Mouse (Mus musculus): Measurements from ENCODE around the gene Fam122a.

Gene Fam122a

GRCm38 (mm10) chr19:24476929-24477882 lies at the start of gene Fam122a:
TSS of gene Fam122a (minus strand) at chr19:24477356.
- no peak for DNase-seq (ENCODE audit: extremely low read depth, low read depth, low spot score)

GRCm38 (mm10) chr19:24523476-24524313 lies 46.5 kb upstream of the Fam122a start:
- DNase-seq (ENCODE audit: extremely low read depth, low read depth, low spot score) = no peak

- no peak for DNase-seq (ENCODE audit: extremely low read depth, low read depth, low spot score)
These were observed 44.8 kb upstream of the Fam122a start for GRCm38 (mm10) chr19:24521997-24522396.

GRCm38 (mm10) chr19:24521146-24521545 lies 44.0 kb upstream of the Fam122a start:
- no peak for DNase-seq (ENCODE audit: extremely low read depth, low read depth, low spot score)

GRCm38 (mm10) chr19:24519732-24520409 lies 42.7 kb upstream of the Fam122a start:
- DNase-seq (ENCODE audit: extremely low read depth, low read depth, low spot score) = no peak

- no peak for DNase-seq (ENCODE audit: extremely low read depth, low read depth, low spot score)
These were observed 41.2 kb upstream of the Fam122a start for GRCm38 (mm10) chr19:24518384-24518783.

- no peak for DNase-seq (ENCODE audit: extremely low read depth, low read depth, low spot score)
These were observed 39.9 kb upstream of the Fam122a start for GRCm38 (mm10) chr19:24517057-24517456.

- no peak for DNase-seq (ENCODE audit: extremely low read depth, low read depth, low spot score)
These were observed 38.8 kb upstream of the Fam122a start for GRCm38 (mm10) chr19:24515941-24516340.

GRCm38 (mm10) chr19:24514661-24515642 lies 37.8 kb upstream of the Fam122a start:
- no peak for DNase-seq (ENCODE audit: extremely low read depth, low read depth, low spot score)

- DNase-seq (ENCODE audit: extremely low read depth, low read depth, low spot score) = no peak
These were observed 36.1 kb upstream of the Fam122a start for GRCm38 (mm10) chr19:24513105-24513843.

- DNase-seq (ENCODE audit: extremely low read depth, low read depth, low spot score) = no peak
These were observed 34.8 kb upstream of the Fam122a start for GRCm38 (mm10) chr19:24511939-24512338.

- no peak for DNase-seq (ENCODE audit: extremely low read depth, low read depth, low spot score)
These were observed 32.2 kb upstream of the Fam122a start for GRCm38 (mm10) chr19:24509391-24509790.

- no peak for DNase-seq (ENCODE audit: extremely low read depth, low read depth, low spot score)
These were observed 31.1 kb upstream of the Fam122a start for GRCm38 (mm10) chr19:24508087-24508767.

GRCm38 (mm10) chr19:24502736-24503421 lies 25.7 kb upstream of the Fam122a start:
- no peak for DNase-seq (ENCODE audit: extremely low read depth, low read depth, low spot score)

GRCm38 (mm10) chr19:24501525-24501924 lies 24.4 kb upstream of the Fam122a start:
- DNase-seq (ENCODE audit: extremely low read depth, low read depth, low spot score) = no peak

GRCm38 (mm10) chr19:24500431-24500830 lies 23.3 kb upstream of the Fam122a start:
- no peak for DNase-seq (ENCODE audit: extremely low read depth, low read depth, low spot score)

GRCm38 (mm10) chr19:24499291-24499690 lies 22.1 kb upstream of the Fam122a start:
- DNase-seq (ENCODE audit: extremely low read depth, low read depth, low spot score) = no peak

- DNase-seq (ENCODE audit: extremely low read depth, low read depth, low spot score) = no peak
These were observed 16.7 kb upstream of the Fam122a start for GRCm38 (mm10) chr19:24493887-24494286.

Data from fat pad, adult 2 months (tissue).